Mouse (Mus musculus): ENCODE data around the gene Mcm3ap. TPM values are rescaled to one million over a fixed set of nuclear protein-coding genes. Genes with fewer than 3 reads are reported as not detected.

Gene Mcm3ap
- total RNA-seq, 2 experiments from 2014 or later: 33.0 to 37.5 TPM

Other genes starting within 250 kb of the Mcm3ap start
- gene Prmt2, start 231.1 kb upstream of the Mcm3ap start, total RNA-seq (2021): 10 to 100 TPM; 23.8 to 26.5 TPM
- gene S100b, start 215.1 kb upstream of the Mcm3ap start, total RNA-seq (2021): 1 to 10 TPM; 1.2 to 1.9 TPM
- gene Dip2a, start 123.6 kb upstream of the Mcm3ap start, total RNA-seq (2021): 10 to 100 TPM; 28.4 to 31.6 TPM
- gene AC141477.1, start 28.5 kb upstream of the Mcm3ap start, total RNA-seq (2021): not detected
- 10 to 100 TPM; 27.1 TPM for gene Pcnt, start 26.1 kb upstream of the Mcm3ap start, total RNA-seq (2021)
- not detected for gene 2610028H24Rik, start 19.8 kb upstream of the Mcm3ap start, total RNA-seq (2021)
- 1 to 10 TPM; 3.2 TPM for gene Ybey, start 187 bp downstream of the Mcm3ap start, total RNA-seq (2021)
- 10 to 100 TPM; 16.8 to 17.2 TPM for gene Lss, start 62.7 kb downstream of the Mcm3ap start, total RNA-seq (2021)
- gene Spatc1l, start 93.3 kb downstream of the Mcm3ap start, total RNA-seq (2021): not detected
- under 1 TPM; 0.88 TPM for gene Ftcd, start 106.7 kb downstream of the Mcm3ap start, total RNA-seq (2021)
- gene Col6a2, start 154.7 kb downstream of the Mcm3ap start, total RNA-seq (2021): 100 to 1,000 TPM; 201 to 217 TPM